8 mouse cellular contexts compared by ENCODE assay signal in genomic region chr12:80229010-80229800, GRCm38 (mm10). TPM values are rescaled to one million over a fixed set of nuclear protein-coding genes. Genes with fewer than 3 reads are reported as not detected.
A peak's percentile ranks its signal among the peaks of the same experiment; 100 is the strongest.
DNase-seq lines count a peak whose midpoint lies in the region; ATAC-seq and TF ChIP-seq lines count a peak whose summit lies in the region.

No protein-coding gene starts in this region.

- peak overlapping the region; percentile 80 for H3K27ac ChIP-seq in midbrain, embryonic 10.5 days (replicated peaks)
- no peak overlapping the region for H3K27ac ChIP-seq in midbrain, postnatal 0 days (ENCODE audit: low read depth, low read length)
- peak overlapping the region; percentile 98 for H3K27ac ChIP-seq in embryonic facial prominence, embryonic 13.5 days
- H3K27ac ChIP-seq in limb, embryonic 10.5 days = peak overlapping the region; percentile 93
- peak overlapping the region; percentile 71 for H3K27ac ChIP-seq in neural tube, embryonic 15.5 days (replicated peaks)
- H3K27ac ChIP-seq in cerebellum, adult 2 months (ENCODE audit: insufficient read depth, low read length) = no peak overlapping the region

- WGBS in midbrain, embryonic 10.5 days = 57% methylated on average over 5 of the region's 5 CpGs
- 66% methylated on average over 5 of the region's 5 CpGs for WGBS in midbrain, postnatal 0 days
- 31% methylated on average over 5 of the region's 5 CpGs for WGBS in embryonic facial prominence, embryonic 13.5 days
- 30% methylated on average over 5 of the region's 5 CpGs for WGBS in limb, embryonic 10.5 days
- WGBS in neural tube, embryonic 15.5 days = 61% methylated on average over 5 of the region's 5 CpGs
- WGBS in cerebellum, adult 2 months = 65% methylated on average over 5 of the region's 5 CpGs

- intact Hi-C loops in left cerebral cortex, postnatal 14 days (cut with DNase I) = no loop called here

- DNase-seq in midbrain, embryonic 10.5 days (ENCODE audit: low spot score) = no peak
- no peak for DNase-seq in midbrain, postnatal 0 days (ENCODE audit: low spot score)
- no peak for DNase-seq in limb, embryonic 10.5 days (ENCODE audit: low spot score)
- DNase-seq in left cerebral cortex, postnatal 14 days (ENCODE audit: low spot score in 2 of 2) = no peak
- DNase-seq in cerebellum, adult 2 months = no peak

- H3K9ac ChIP-seq in midbrain, postnatal 0 days (replicated peaks; ENCODE audit: low read length, poor library complexity, severe bottlenecking) = no peak overlapping the region
- peak overlapping the region; percentile 59 for H3K9ac ChIP-seq in embryonic facial prominence, embryonic 13.5 days
- no peak overlapping the region for H3K9ac ChIP-seq in neural tube, embryonic 15.5 days (replicated peaks)

- TF ChIP-seq CTCF in midbrain, postnatal 0 days (IDR thresholded peaks at IDR 0.05) = no peak
- no peak for TF ChIP-seq CTCF in cerebellum, adult 2 months (IDR thresholded peaks at IDR 0.05; ENCODE audit: borderline replicate concordance, insufficient read depth, low read depth, low read length)

- no peaks in the 10 kb centered on the region for H3K27me3 ChIP-seq in midbrain, embryonic 10.5 days (ENCODE audit: low read depth, poor library complexity, severe bottlenecking)
- no peaks in the 10 kb centered on the region for H3K27me3 ChIP-seq in midbrain, postnatal 0 days (ENCODE audit: insufficient read depth, low read length)
- H3K27me3 ChIP-seq in embryonic facial prominence, embryonic 13.5 days = no peaks in the 10 kb centered on the region
- H3K27me3 ChIP-seq in limb, embryonic 10.5 days (ENCODE audit: low read depth, poor library complexity, severe bottlenecking) = no peaks in the 10 kb centered on the region
- no peaks in the 10 kb centered on the region for H3K27me3 ChIP-seq in neural tube, embryonic 15.5 days (replicated peaks)
- H3K27me3 ChIP-seq in cerebellum, adult 2 months (ENCODE audit: control insufficient read depth, insufficient read depth, low read length) = no peaks in the 10 kb centered on the region

- peaks cover 2% of the 10 kb centered on the region; the same call in 1 of the 2 replicates for H3K9me3 ChIP-seq in midbrain, embryonic 10.5 days (replicated peaks)
- H3K9me3 ChIP-seq in midbrain, postnatal 0 days (ENCODE audit: low read length) = no peaks in the 10 kb centered on the region
- 0 out of 2 replicates have a peak, but pooled peaks cover 4% of the 10 kb centered on the region for H3K9me3 ChIP-seq in embryonic facial prominence, embryonic 13.5 days
- H3K9me3 ChIP-seq in limb, embryonic 10.5 days (replicated peaks) = peaks cover 1% of the 10 kb centered on the region; the same call in 1 of the 2 replicates
- H3K9me3 ChIP-seq in neural tube, embryonic 15.5 days (replicated peaks) = 0 out of 2 replicates have a peak, but pooled peaks cover 3% of the 10 kb centered on the region

- no peak for ATAC-seq in midbrain, postnatal 0 days (ENCODE audit: low FRiP score)
- no peak for ATAC-seq in embryonic facial prominence, embryonic 13.5 days (ENCODE audit: insufficient number of reproducible peaks, insufficient read depth, low FRiP score, low TSS enrichment, low read depth)
- no peak for ATAC-seq in neural tube, embryonic 15.5 days (ENCODE audit: low FRiP score)
- ATAC-seq in inflammation-experienced regulatory T-cells, adult 6 months = no peak

- no peak overlapping the region for H3K4me3 ChIP-seq in midbrain, embryonic 10.5 days
- H3K4me3 ChIP-seq in midbrain, postnatal 0 days (ENCODE audit: low read depth, low read length) = no peak overlapping the region
- no peak overlapping the region for H3K4me3 ChIP-seq in embryonic facial prominence, embryonic 13.5 days
- peak overlapping the region; percentile 44 for H3K4me3 ChIP-seq in limb, embryonic 10.5 days
- no peak overlapping the region for H3K4me3 ChIP-seq in neural tube, embryonic 15.5 days (replicated peaks)
- H3K4me3 ChIP-seq in cerebellum, adult 2 months (replicated peaks; ENCODE audit: insufficient read depth, low read depth, low read length) = no peak overlapping the region

- no peak overlapping the region for H3K4me2 ChIP-seq in midbrain, postnatal 0 days (ENCODE audit: low read depth, low read length, poor library complexity, severe bottlenecking)
- peak overlapping the region; percentile 50 for H3K4me2 ChIP-seq in embryonic facial prominence, embryonic 13.5 days
- no peak overlapping the region for H3K4me2 ChIP-seq in neural tube, embryonic 15.5 days

- peaks cover 7% of the 10 kb centered on the region for H3K36me3 ChIP-seq in midbrain, embryonic 10.5 days
- H3K36me3 ChIP-seq in midbrain, postnatal 0 days (ENCODE audit: insufficient read depth, low read length) = no peaks in the 10 kb centered on the region
- H3K36me3 ChIP-seq in embryonic facial prominence, embryonic 13.5 days = peaks cover 14% of the 10 kb centered on the region
- peaks cover 22% of the 10 kb centered on the region for H3K36me3 ChIP-seq in limb, embryonic 10.5 days
- no peaks in the 10 kb centered on the region for H3K36me3 ChIP-seq in neural tube, embryonic 15.5 days

- TF ChIP-seq POLR2A in cerebellum, adult 2 months (IDR thresholded peaks at IDR 0.05; ENCODE audit: borderline replicate concordance, insufficient read depth, low read length) = no peak

- peaks cover 55% of the 10 kb centered on the region for H3K4me1 ChIP-seq in midbrain, embryonic 10.5 days
- peaks cover 3% of the 10 kb centered on the region; the same call in 1 of the 2 replicates for H3K4me1 ChIP-seq in midbrain, postnatal 0 days (ENCODE audit: insufficient read depth, low read length)
- peaks cover 84% of the 10 kb centered on the region for H3K4me1 ChIP-seq in embryonic facial prominence, embryonic 13.5 days
- H3K4me1 ChIP-seq in limb, embryonic 10.5 days = peaks cover 86% of the 10 kb centered on the region
- H3K4me1 ChIP-seq in neural tube, embryonic 15.5 days = peaks cover 48% of the 10 kb centered on the region
- H3K4me1 ChIP-seq in cerebellum, adult 2 months (ENCODE audit: control insufficient read depth, insufficient read depth, low read length) = peaks cover 16% of the 10 kb centered on the region

RNA-seq across cellular contexts. Expression of gene Actn1, which starts 31.0 kb away (rescaled TPM):
- polyA plus RNA-seq in midbrain, embryonic 10.5 days (2016; fragmentation: Nextera tagmentation; extraction: Ambion mirVana) = 23.1 and 24.9 TPM in 2 replicates
- total RNA-seq in midbrain, postnatal 0 days (2014; rRNA removed) = 17.1 and 18.0 TPM in 2 replicates
- polyA plus RNA-seq in midbrain, postnatal 0 days (2015; fragmentation: Nextera tagmentation; extraction: Ambion mirVana) = 6.2 and 7.4 TPM in 2 replicates
- 37.5 and 39.4 TPM in 2 replicates for polyA plus RNA-seq in embryonic facial prominence, embryonic 13.5 days (2015; fragmentation: Nextera tagmentation; extraction: Ambion mirVana)
- polyA plus RNA-seq in limb, embryonic 10.5 days (2016; fragmentation: Nextera tagmentation; extraction: Ambion mirVana) = 48.6 and 49.5 TPM in 2 replicates
- polyA plus RNA-seq in neural tube, embryonic 15.5 days (2015; fragmentation: Nextera tagmentation; extraction: Ambion mirVana) = 8.0 and 19.7 TPM in 2 replicates
- 100 to 1,000 TPM; 125 to 145 TPM for total RNA-seq in left cerebral cortex, postnatal 14 days (2021)
- 10 to 100 TPM in 2 of 3 experiments, 1 to 10 TPM in 1; 9.2 to 43.5 (median 30.1) TPM for polyA plus RNA-seq in inflammation-experienced regulatory T-cells, adult 6 months (2017; shearing (Covaris generic))
- polyA plus RNA-seq in cerebellum, adult 2 months (2012; rRNA removed) = 30.0 and 35.4 TPM in 2 replicates

Comparison
In these comparisons a context has a peak if more than half of its experiments do, and no peak if none do; other contexts are left out.
1. H3K27ac ChIP-seq: peak in midbrain, embryonic 10.5 days (single experiment), embryonic facial prominence, embryonic 13.5 days (single experiment), limb, embryonic 10.5 days (single experiment) and neural tube, embryonic 15.5 days (single experiment); none in midbrain, postnatal 0 days (single experiment) and cerebellum, adult 2 months (single experiment).